Mouse (Mus musculus) urinary bladder, adult 2 months (tissue): ENCODE data around the gene Lhfp. TPM values are rescaled to one million over a fixed set of nuclear protein-coding genes. Genes with fewer than 3 reads are reported as not detected.

ENCODE experiments used
- polyA plus RNA-seq: library from polyadenylated mRNA; depleted of rRNA; stranded (reverse); fragments of >200 nt; gene quantifications from 2 replicates; pipeline ENCODE4 v1.2.3, GENCODE M21; 2012; rRNA removed

Gene Lhfp
- polyA plus RNA-seq, 1 experiment, result 112 TPM

Other genes with a start within 250 kb of the Lhfp start
- gene Cog6, start 24.3 kb upstream of the Lhfp start, polyA plus RNA-seq, result 24.9 and 29.6 TPM in 2 replicates